Mouse (Mus musculus): ENCODE data around the gene Bbof1. TPM values are rescaled to one million over a fixed set of nuclear protein-coding genes. Genes with fewer than 3 reads are reported as not detected.
A peak's percentile ranks its signal among the peaks of the same experiment; 100 is the strongest.

Bbof1 gene
- total RNA-seq, 2 experiments from 2014 or later: 1.4 to 1.5 TPM

DNA sequence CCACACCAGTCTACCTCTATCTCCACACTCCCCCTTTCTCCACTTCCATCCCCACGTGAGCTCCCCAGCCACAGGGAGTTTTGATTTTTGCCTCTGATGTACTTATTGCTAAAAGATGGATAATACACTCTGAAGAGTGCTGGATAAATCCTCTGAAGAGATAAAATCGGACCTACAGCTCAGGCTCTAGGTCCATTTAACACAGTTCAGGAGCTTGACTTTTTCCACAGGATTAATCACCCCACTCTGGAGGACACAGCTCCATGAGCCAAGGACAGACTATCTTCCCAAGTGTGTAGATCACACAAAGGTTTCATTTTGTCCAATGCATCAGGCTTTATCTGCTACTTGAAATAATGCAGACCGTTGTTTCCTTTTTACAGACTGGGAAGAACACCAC, 8.8 kb upstream of the Bbof1 start:
- no peak for DNase-seq

DNA sequence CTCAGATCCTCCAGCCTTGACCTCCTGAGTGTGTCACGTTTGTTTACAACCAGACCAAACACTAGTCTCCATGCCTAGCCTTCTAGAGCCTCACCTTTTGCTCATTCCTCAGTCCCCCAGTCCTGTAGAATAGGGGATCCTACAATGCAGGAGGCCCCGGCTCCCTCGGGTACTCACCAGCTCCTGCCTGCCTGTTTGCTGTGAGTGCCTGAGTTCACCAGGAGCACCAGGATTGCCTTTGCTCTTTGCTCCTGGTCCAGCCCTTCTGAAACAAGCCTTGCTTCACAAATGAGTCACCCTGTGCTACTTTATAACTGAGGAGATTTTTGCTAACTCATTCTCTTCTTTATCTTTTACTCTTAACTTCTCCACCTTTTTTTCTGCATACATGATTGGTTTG, 8.2 kb upstream of the Bbof1 start:
- DNase-seq: no peak

DNA sequence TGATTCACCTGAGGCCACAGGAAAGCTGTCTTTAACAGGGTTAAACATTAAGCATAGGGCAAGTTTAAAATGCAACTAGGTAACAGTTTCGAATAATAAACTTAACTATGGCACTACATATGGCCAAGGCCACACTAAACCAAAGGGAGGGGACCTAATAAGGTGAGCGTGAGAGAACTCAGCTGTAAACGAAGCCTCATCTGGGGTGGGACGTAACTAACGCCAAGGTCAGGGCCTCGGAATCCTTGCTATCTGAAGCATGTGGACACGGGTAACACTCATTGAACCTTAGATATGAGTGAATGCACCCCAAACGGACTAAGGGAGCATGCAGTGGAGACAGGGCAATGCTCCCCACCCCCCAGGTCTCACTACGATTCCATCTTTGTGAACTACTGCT, 5.9 kb upstream of the Bbof1 start:
- no peak for DNase-seq

DNA sequence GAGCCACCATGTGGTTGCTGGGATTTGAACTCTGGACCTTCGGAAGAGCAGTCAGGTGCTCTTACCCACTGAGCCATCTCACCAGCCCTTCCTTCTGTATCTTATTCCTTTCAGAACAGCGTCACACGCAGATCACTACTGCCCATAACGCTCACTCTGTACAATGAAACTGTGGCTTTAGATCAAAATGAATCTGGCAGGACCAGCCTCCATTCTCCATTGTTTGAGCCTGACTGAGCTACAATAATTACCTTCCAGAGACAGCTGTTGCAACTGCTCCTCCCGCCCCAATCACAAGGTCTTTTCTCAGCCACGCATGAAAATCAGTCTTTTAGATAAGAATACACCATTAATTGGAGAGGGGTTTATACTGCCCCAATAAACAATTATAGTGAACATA, 4.3 kb upstream of the Bbof1 start:
- DNase-seq: no peak

DNA sequence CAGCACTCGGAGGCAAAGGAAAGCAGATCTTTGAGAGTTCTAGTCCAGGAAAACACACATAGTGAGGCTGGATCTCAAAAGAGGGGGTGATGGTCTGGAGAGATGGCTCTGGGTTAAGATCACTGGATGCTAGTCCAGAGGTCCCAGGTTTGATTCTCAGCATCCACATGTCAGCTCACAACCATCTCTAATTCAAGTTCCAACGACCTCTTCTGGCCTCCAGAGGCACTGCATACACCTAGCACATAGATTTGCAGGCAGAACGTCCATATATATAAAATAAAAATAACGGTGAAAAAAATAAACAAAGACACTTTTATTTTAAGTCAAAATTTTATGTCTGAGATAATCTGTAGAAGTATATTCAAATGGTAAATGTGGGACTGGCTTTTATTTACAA, 1.6 kb upstream of the Bbof1 start:
- no peak for DNase-seq

DNA sequence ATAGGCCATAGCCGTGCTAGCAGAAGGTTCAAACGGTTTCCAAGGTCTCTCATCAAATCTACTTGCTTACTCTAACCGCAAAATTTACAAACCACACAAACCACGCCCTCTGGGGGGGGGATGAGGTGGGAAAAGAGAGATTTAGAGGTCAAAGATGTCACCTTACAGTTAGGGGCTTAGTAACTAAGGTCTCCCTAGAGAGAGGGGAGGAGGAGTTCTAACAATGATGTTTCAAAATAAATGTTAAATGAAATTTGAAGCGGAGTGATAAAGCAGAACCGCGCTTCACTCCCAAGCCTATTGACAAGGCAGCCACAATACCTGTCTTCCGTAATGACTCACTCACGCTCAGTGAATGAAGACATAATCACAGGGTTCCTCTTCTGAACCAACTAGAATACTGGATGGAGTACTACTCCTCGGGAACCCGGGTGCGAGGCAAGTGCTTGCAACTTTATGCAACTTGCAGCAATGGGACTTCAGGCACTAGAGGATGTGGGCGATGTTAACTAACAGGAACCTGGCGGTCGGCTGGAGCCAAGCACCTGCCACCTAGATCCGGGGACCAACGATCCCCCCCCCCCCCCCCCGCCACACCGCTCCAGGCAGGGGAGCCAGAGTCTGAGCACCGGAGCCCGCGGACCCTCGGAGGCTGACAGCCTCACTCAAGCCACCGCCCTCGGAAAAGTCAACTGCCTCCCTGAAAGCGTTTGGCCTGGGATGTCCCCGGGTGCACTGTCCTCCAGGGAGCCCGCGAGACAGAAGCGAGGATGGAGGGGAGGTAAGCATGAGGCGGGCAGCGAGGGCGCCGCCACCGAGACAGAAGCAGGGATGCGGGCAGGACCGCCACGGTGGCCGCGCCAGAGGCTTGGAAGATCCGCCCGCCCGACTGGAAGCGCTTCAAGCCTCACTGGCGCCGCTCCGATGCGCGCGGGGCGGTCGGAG, 725 bp upstream of the Bbof1 start:
- peak in 1 of 2 experiments; percentile 22 for DNase-seq

DNA sequence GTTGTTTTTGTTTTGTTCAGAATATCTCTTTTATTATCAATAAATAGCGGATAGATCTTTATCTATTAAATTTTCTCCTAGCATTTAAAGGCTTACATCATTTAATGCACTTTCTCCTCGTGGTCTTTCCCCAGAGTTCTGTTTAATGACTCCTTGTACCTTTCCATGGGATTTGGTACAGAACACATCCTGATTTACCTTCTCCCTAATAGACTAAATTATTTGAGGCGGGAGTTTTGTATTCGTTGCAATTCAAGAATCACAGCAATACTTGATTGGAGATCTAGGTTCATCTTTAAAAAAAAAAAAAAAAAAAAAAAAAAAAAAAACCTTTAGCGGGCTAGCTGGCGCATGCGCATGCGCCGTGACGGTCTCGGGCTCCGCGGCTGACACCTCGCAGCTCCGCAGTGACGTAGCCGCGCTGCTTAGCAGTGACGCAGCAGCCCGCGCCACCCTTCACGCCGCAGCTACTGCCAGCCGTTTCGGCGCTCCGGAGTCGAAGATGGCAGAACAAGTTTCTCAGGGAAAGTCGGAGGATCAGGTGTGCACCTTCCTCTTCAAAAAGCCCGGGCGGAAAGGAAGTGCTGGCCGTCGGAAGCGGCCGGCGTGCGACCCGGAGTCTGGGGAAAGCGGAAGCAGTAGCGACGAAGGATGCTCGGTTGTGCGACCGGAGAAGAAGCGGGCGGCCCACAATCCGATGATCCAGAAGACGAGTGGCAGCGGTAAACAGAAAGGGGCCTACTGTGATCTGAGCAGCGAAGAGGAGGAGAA, 8.1 kb downstream of the Bbof1 start, which contains the start of gene Rnf113a2:
Rnf113a2 (plus strand) TSS at position 363 of the 771 bp plus-strand sequence.
- DNase-seq: peak; percentile 85 to 87

DNA sequence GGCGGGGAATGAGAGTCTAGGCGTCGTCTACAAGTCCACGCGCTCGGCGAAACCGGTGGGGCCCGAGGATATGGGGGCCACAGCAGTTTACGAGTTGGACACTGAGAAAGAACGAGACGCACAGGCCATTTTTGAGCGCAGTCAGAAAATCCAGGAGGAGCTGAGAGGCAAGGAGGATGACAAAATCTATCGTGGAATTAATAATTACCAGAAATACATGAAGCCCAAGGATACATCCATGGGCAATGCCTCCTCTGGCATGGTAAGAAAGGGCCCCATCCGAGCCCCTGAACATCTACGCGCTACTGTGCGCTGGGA, 8.7 kb downstream of the Bbof1 start:
- no peak for DNase-seq

DNA sequence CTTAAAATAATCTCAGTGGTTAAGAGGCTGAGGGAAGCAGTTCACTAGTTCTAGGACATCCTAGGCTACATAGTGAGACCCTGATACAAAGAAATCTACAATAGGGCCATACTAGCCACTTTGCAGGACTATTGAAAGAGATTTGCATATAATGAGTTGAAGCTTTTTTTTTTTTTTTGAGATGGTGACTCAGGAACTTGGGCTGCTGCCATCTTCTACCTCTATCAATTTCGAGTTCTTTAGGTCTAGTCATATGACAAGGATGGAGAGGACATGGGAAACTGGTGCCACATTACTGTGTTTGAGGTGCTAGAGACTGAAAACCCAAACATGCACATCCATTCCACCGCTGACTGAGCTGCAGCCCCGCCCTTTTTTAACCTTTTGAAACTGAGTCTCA, 15.1 kb downstream of the Bbof1 start:
- DNase-seq: no peak

DNA sequence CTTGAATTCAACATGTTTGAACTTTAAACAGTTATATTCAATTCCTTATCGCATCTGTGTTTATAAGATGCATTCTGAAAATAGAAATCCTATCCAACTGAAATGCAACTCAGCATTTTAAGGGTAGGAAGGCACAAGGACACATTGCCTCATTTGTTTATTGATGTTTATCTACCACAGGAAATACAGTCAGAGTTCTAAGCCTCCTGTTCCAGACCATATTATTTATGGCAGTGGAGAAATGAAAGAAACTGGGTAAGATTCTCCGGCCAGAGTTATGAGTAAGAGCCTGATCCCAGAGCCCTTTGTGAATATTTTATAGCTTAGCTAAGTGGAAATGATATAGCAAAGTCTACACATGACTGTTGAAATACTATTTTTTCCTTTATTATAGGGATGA, 21.0 kb downstream of the Bbof1 start:
- DNase-seq: no peak

DNA sequence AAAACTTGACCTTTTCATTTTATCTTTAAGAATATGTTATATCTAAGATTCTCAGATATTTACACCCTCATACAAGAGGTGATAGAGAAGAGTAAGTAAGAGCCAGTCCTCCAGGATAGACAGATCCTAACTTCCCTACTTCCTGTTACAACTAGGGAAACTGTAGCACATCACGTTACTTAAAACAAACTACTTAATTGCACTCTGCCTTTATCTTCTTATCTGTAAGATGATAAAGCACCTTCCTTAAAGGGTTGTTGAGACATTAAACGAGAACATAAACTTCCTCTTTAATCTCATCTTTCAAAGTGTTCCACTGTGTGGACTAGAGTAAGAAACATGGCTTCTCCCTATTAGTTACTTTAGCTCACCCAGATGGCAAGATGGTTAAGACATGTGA, 29.8 kb downstream of the Bbof1 start:
- no peak for DNase-seq

DNA sequence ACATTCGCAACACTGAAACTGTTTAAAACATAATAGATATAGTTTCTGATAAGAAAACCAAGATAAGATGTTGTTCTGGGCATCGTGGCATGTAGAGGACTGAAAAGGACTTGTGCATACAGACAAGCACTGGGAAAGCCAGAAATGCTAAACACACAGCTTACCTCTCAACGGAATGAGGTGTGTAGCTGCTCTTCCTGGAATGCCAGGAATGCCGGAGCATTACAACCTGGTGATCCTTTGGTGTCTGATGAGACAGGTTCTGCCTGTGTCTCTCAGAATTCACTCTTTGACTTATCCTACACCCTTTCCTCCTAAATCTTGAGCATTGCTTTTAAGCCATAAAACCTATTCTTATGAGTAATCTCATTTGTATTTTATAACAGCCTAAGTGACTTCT, 33.7 kb downstream of the Bbof1 start:
- no peak for DNase-seq

DNA sequence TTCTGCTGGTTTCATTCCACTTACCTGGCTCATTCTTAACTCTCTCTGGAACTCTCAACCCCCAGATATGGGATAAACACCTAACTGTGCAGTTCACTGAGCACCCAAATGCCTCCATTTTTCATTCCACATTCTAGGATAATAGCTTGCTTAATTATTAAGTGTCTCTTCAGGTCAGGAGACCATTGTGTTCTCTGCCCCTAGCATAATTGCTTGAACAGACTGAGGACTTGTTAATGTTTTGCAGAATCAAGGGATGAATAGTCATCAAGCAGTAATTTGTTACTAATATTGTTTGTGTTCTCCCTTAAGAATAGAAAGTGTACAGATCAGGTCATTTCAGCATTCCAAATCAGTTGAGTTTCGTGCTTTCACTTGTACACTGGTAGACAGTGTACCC, 38.5 kb downstream of the Bbof1 start:
- no peak for DNase-seq

DNA sequence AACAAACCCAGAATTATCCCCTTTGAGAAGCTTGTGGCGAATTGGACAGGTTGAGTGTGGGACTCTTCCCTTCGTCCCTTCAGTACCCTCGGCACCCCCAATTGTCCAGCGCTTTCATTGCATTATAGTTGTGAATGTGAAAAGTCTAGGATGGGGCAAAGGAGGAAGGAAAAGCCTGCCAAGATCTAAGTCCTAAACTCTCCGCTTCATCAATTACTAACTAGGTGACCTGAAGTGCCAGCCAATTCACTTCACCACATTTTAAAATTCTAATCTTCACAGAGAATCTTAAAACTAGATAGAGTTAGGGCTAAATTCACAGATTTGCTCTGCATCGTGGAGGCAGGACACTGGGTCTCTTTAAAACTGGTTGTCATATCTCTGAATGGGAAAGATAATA, 39.3 kb downstream of the Bbof1 start:
- DNase-seq: no peak

DNA sequence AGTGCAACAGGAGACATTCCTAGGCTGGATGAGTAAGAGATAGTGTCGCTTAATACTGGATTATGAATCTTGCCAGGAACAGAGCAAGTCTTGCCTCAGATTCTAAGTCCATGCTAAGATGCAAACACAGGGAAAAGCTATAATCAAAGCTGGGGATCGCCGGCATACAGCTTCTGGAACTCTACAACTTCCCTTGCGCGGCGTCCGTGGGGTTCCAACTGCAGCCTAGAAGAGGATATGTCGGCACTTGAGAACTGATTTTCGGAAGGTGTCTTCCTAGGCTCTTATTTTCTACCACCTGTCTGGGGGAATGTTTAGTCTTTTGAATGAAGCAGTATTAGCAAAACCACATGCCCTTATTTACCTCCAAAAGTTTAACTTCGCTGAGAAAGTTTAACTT, 41.0 kb downstream of the Bbof1 start:
- DNase-seq: peak in 1 of 2 experiments; percentile 26

DNA sequence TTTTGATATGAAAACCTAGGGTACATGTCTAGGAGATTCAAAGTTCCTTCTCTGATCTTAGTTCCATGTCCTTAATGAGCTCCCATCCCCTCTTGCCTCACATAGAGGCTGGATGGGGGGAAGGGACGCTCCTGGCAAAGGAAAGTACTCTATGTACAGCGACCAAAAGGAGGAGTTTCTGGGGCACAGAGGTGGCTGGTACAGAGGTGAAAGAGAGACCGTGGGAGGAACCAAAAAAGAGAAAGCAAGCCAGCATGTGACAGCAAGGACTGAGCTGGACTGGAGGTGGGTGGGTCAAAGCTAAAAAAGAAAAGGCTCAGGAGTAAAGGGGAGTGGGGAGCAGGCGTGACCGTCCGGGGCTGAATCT, 41.5 kb downstream of the Bbof1 start:
- peak in 1 of 2 experiments; percentile 67 for DNase-seq

DNA sequence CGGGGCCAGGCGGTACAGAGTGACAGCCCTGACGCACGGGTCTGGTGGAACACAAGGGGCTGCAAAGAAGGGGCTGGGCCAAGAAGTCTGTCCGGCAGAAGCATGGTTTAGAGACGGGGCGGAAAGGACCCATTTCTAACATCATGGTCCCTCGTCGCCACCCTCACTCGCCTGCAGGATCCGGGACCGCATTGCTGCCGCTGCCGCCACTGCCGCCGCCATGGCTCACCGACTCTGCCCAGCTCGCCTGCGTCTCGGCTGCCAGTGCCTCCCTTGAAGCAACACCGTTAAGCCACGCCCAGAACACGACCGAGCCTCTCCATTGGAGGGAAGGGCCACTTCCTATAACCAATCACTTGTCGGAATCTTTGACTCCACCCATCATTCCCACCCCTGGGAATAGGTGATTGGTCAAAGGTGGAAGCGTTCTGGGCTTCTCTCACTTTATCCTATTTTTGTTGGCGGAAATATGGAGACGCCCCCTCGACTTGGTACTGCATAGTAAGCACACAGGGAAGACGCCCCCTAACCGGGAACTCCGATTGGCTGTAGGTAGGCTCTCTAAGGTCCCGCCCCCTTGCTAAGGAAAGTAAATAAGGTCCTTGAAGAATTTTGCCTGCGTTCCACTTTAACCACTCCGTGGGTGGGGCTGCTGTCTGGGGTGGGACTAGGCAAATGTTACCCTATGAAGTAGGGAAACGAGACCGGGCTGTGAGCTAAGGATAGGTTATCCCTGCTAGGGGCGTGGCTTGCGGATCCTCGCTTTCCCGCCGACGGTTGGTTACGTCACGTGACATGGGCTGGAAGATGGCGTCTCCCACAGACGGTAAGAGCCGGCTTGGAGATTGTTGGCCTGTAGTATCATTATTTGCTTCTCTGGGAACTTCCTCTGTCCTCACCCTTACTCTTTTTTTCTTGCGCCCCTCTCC, 42.1 kb downstream of the Bbof1 start, which contains the start of the genes Aldh6a1 and Lin52:
Aldh6a1 (minus strand) TSS at position 287 of the 929 bp plus-strand sequence.
Lin52 (plus strand) TSS at position 705 of the 929 bp plus-strand sequence.
- DNase-seq: peak; percentile 98 to 100

DNA sequence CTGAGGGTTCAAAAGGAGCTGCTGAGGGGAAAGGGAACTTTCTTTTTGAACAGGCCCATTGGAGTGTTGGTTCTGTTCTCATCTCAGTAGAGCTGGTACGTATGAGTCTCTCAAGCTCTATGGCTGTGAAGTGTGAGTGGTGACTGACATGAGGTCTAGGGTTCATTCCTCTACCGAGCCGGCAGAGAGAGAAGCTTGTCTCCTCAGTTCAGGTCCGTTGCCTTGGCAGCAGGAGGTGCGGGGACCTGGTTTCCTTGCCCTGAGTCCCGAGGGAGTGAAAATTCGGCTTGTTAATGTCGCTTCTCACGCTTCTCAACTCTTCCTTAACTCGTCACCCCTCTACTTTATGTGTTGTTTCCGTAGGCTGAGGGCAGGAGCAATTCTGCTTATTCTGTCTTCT, 42.9 kb downstream of the Bbof1 start:
- DNase-seq: no peak

DNA sequence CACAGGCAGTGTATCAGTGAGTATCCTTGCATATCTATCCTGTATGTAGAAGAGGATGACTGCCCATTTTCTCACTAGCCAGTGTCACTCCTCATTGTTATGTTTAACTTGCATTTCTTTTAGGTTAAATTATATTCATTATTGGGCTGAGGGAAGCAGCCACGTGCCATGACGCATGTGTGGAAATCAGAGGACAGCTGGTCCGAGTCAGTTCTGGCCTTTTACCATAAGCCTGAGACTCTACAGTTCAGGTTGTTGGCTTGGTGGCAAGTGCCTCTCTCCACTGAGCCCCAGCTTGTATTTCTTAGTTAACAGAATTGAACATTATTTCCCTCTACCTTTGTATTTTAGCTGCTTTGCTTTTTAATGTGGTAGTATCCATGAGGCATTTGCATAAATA, 48.0 kb downstream of the Bbof1 start:
- DNase-seq: no peak

DNA sequence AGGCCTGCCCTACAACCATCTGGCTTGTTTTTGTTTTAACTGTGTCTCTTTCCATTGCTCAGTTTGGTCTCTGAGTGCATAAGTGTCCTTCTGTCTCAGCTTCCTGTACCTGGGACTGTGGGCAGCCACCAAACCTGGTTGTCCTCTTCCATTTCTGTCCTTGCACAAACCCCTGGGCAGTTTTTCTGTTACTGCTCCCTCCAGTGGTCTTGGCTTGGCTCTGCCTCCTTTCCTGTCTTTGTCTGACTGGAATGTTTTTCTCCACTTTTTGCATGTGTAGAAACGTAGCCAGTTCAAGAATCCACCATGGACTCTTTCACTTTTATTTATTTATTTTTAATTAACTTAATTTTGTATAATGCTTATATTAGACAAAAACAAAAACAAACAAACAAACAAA, 51.0 kb downstream of the Bbof1 start:
- DNase-seq: no peak

DNA sequence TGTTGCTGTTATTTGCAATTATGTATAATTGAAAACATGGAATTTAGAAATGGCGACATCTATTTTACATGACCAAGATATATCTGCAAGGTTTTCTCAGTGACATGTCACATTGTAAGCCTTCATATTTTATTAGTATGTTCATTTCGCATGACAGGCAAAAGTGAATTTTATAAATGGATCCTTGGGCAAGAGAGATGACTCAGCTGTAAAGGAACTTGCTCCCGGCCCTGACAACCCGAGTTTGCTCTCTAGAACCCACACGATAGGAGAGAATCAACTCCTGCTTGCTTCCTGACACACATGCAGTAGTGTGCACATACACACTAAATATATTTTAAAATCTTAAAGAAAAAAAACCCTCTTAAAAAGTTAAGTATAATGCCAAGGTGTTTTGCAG, 52.5 kb downstream of the Bbof1 start:
- DNase-seq: no peak

DNA sequence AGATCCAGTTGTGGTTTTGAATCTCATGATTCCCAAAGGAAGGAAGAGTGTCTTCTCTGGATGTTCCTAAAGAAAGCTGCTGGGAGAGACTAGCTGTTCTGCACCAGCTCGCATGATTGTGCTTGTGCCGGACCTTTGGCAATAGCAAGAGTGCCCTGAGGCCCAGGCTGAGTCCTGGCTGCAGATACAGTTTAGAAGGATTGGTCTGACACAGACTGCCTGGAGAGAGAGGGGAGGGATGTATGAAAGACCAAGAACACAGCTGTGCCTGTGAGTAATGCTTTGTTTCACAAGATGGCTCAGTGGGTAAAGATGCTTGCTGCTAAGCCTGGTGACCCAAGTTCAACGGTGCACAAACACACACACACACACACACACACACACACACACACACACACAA, 54.0 kb downstream of the Bbof1 start:
- no peak for DNase-seq

Data from heart, adult 18-20 months (tissue).